Mouse (Mus musculus): Measurements from ENCODE around the gene Tpcn2. TPM values are rescaled to one million over a fixed set of nuclear protein-coding genes. Genes with fewer than 3 reads are reported as not detected.

The Tpcn2 gene
- polyA plus RNA-seq, 1 experiment from 2014 or later = 3.9 TPM

- no peaks in the 10 kb centered on the region for H3K9me3 ChIP-seq
- H3K4me2 ChIP-seq = no peak overlapping the region
- H3K27me3 ChIP-seq = no peaks in the 10 kb centered on the region; the same call in 1 of the 2 replicates
- no peak overlapping the region for H3K27ac ChIP-seq (replicated peaks)
- WGBS = 45% methylated on average over 8 of the region's 8 CpGs
- ATAC-seq (ENCODE audit: low read depth) = no peak
- H3K9ac ChIP-seq = no peak overlapping the region
- H3K4me1 ChIP-seq (replicated peaks) = peaks cover 11% of the 10 kb centered on the region
- no peaks in the 10 kb centered on the region for H3K36me3 ChIP-seq
- no peak overlapping the region for H3K4me3 ChIP-seq
These were observed 94.5 kb downstream of the Tpcn2 start for GRCm38 (mm10) chr7:145189342-145189741.

GRCm38 (mm10) chr7:145187802-145188201 is 96.0 kb downstream of the Tpcn2 start:
- H3K9me3 ChIP-seq = no peaks in the 10 kb centered on the region
- no peak overlapping the region for H3K4me3 ChIP-seq
- ATAC-seq (ENCODE audit: low read depth) = no peak
- no peak overlapping the region for H3K4me2 ChIP-seq
- H3K4me1 ChIP-seq (replicated peaks) = peaks cover 6% of the 10 kb centered on the region; the same call in 1 of the 2 replicates
- WGBS = 70% methylated on average over 3 of the region's 3 CpGs
- no peaks in the 10 kb centered on the region for H3K36me3 ChIP-seq
- no peaks in the 10 kb centered on the region; the same call in 1 of the 2 replicates for H3K27me3 ChIP-seq
- H3K9ac ChIP-seq = no peak overlapping the region
- no peak overlapping the region for H3K27ac ChIP-seq (replicated peaks)

DNA sequence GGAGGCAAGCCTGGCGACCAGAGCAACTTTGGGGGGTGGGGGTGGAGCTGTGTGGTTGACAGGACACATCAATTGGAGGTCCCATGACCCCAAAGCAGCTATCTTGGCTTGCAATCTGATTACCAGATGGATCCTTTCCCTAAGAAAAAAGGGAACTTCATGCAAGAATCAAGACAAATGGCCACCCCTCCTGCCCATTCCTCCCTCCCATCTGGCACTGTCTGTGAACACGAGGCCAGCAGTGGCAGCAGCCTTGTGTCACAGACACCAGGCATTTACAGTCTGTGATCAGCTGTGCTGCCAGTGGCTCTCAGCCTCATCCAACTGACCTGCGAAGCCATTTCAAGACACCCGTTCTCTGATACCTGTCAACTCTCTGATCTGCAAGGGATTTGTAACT is 101.4 kb downstream of the Tpcn2 start:
- H3K4me1 ChIP-seq (replicated peaks) = peaks cover 14% of the 10 kb centered on the region
- no peak overlapping the region for H3K9ac ChIP-seq
- 0 out of 2 replicates have a peak, but pooled peaks cover 6% of the 10 kb centered on the region for H3K27me3 ChIP-seq
- H3K36me3 ChIP-seq = no peaks in the 10 kb centered on the region
- no peak overlapping the region for H3K4me3 ChIP-seq
- no peak overlapping the region for H3K27ac ChIP-seq (replicated peaks)
- WGBS = 58% methylated on average over 4 of the region's 4 CpGs
- H3K4me2 ChIP-seq = no peak overlapping the region
- ATAC-seq (ENCODE audit: low read depth) = no peak
- H3K9me3 ChIP-seq = no peaks in the 10 kb centered on the region

- H3K9ac ChIP-seq = no peak overlapping the region
- no peak overlapping the region for H3K4me2 ChIP-seq
- no peak overlapping the region for H3K4me3 ChIP-seq
- H3K36me3 ChIP-seq = no peaks in the 10 kb centered on the region
- peaks cover 22% of the 10 kb centered on the region for H3K4me1 ChIP-seq (replicated peaks)
- no peaks in the 10 kb centered on the region for H3K9me3 ChIP-seq
- WGBS = 36% methylated on average over 11 of the region's 11 CpGs
- H3K27me3 ChIP-seq = 0 out of 2 replicates have a peak, but pooled peaks cover 6% of the 10 kb centered on the region
- no peak for ATAC-seq (ENCODE audit: low read depth)
- no peak overlapping the region; the same call in 1 of the 2 replicates for H3K27ac ChIP-seq (replicated peaks)
These were observed 102.3 kb downstream of the Tpcn2 start for GRCm38 (mm10) chr7:145181376-145182034.

- 44% methylated on average over 5 of the region's 5 CpGs for WGBS
- no peak overlapping the region for H3K4me3 ChIP-seq
- no peak overlapping the region for H3K9ac ChIP-seq
- no peaks in the 10 kb centered on the region for H3K9me3 ChIP-seq
- no peak overlapping the region for H3K27ac ChIP-seq (replicated peaks)
- no peak for ATAC-seq (ENCODE audit: low read depth)
- peaks cover 26% of the 10 kb centered on the region for H3K4me1 ChIP-seq (replicated peaks)
- H3K4me2 ChIP-seq = no peak overlapping the region
- no peaks in the 10 kb centered on the region for H3K36me3 ChIP-seq
- 0 out of 2 replicates have a peak, but pooled peaks cover 6% of the 10 kb centered on the region for H3K27me3 ChIP-seq
These were observed 104.1 kb downstream of the Tpcn2 start for GRCm38 (mm10) chr7:145179691-145180091.

DNA sequence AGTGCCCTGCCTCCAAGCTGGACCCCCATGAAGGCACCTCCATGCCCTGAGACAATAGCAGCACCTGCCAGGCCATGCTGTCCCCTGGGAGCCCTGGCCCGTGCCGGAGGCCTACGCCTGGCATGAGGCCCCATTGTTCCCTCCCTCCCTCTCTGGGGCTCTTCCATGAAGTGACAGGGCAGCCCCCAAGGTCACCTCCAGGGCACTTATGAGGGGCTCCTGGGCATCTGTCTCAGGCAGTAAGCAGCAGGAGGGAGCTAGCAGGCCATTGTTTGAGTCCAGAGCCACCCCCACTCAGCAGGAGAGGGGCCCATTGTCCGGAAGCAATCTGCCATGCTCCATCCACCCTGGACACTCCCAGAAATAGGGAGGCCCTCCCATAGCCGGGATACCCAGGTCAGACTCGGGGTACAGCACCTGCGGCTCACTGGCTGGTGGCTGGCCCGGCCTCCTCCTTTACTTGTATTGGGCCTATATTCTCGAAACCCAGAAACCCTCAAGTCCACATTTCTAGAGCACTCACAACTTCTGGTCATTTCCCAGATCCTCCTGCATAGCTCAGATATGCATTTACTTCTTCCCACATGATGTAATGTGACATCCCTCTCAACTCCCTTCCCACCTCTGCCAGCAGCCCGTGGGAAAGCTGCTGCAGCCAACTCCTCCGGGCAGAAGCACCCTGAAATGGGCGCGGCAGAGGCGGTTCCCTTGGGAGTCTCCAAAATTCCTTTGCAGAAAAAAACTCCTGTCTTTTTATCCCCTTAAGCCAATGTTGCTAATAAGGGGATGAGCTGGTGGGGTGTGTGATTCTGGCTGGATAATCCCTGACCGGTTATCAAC is 106.8 kb downstream of the Tpcn2 start:
- 21% methylated on average over 15 of the region's 15 CpGs for WGBS
- Histone ChIP-seq H3K4me1 (replicated peaks) (peaks cover 32% of the 10 kb centered on the region), H3K27ac (replicated peaks) (no peak overlapping the region), H3K27me3 (peaks cover 18% of the 10 kb centered on the region; the same call in 1 of the 2 replicates), H3K4me3 (no peak overlapping the region), H3K4me2 (no peak overlapping the region), H3K9ac (peak overlapping the region; percentile 34; the same call in 1 of the 2 replicates), H3K9me3 (no peaks in the 10 kb centered on the region), H3K36me3 (no peaks in the 10 kb centered on the region)
- no peak for ATAC-seq (ENCODE audit: low read depth)

- ATAC-seq (ENCODE audit: low read depth) = peak; percentile 38; the same call in 1 of the 2 replicates
- 23% methylated on average over 15 of the region's 15 CpGs for WGBS
- Histone ChIP-seq H3K27ac (replicated peaks) (peak overlapping the region; percentile 33; the same call in 1 of the 2 replicates), H3K27me3 (peaks cover 12% of the 10 kb centered on the region; the same call in 1 of the 2 replicates), H3K4me1 (replicated peaks) (peaks cover 34% of the 10 kb centered on the region), H3K36me3 (no peaks in the 10 kb centered on the region), H3K9me3 (no peaks in the 10 kb centered on the region), H3K4me3 (no peak overlapping the region), H3K4me2 (peak overlapping the region; percentile 44), H3K9ac (no peak overlapping the region)
These were observed 110.2 kb downstream of the Tpcn2 start for GRCm38 (mm10) chr7:145173563-145173962.

DNA sequence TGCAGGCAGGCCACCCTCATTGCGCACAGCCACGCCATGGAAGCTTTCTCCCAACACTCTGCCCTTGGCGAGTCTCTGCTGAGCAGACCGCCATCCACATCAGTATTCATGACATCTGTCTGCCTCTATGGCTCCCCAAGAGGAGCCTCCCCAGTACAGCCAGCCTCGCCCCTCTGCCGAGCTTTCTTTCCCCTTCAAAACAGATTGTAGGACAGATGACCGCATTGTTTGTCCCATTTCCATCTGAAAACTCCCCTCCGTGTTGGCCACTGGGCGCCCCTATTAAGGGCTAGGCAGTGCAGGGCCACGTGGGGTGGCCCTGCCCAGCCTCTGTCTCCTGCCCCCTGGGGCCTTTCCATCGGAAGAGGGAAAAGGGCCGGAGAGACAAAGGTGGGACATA is 110.7 kb downstream of the Tpcn2 start:
- Histone ChIP-seq H3K9me3 (no peaks in the 10 kb centered on the region), H3K36me3 (no peaks in the 10 kb centered on the region), H3K27ac (replicated peaks) (0 out of 2 replicates have a peak overlapping the region, but pooled peaks have one; percentile 33), H3K27me3 (peaks cover 13% of the 10 kb centered on the region; the same call in 1 of the 2 replicates), H3K4me2 (peak overlapping the region; percentile 44), H3K4me1 (replicated peaks) (peaks cover 36% of the 10 kb centered on the region), H3K9ac (no peak overlapping the region; the same call in 1 of the 2 replicates), H3K4me3 (no peak overlapping the region)
- WGBS = 2% methylated on average over 12 of the region's 12 CpGs
- peak; percentile 85 for ATAC-seq (ENCODE audit: low read depth)

GRCm38 (mm10) chr7:145169703-145170102 is 114.1 kb downstream of the Tpcn2 start:
- no peak overlapping the region for H3K27ac ChIP-seq (replicated peaks)
- peaks cover 27% of the 10 kb centered on the region for H3K4me1 ChIP-seq (replicated peaks)
- H3K4me2 ChIP-seq = no peak overlapping the region
- no peaks in the 10 kb centered on the region for H3K9me3 ChIP-seq
- H3K9ac ChIP-seq = 0 out of 2 replicates have a peak overlapping the region, but pooled peaks have one; percentile 17
- no peak overlapping the region for H3K4me3 ChIP-seq
- no peaks in the 10 kb centered on the region for H3K36me3 ChIP-seq
- H3K27me3 ChIP-seq = peaks cover 32% of the 10 kb centered on the region; the same call in 1 of the 2 replicates
- 75% methylated on average over 3 of the region's 3 CpGs for WGBS
- ATAC-seq (ENCODE audit: low read depth) = no peak

- Histone ChIP-seq H3K27ac (replicated peaks) (peak overlapping the region; percentile 71), H3K4me2 (no peak overlapping the region), H3K4me1 (replicated peaks) (peaks cover 33% of the 10 kb centered on the region), H3K9ac (no peak overlapping the region; the same call in 1 of the 2 replicates), H3K9me3 (no peaks in the 10 kb centered on the region), H3K27me3 (peaks cover 36% of the 10 kb centered on the region), H3K36me3 (no peaks in the 10 kb centered on the region), H3K4me3 (no peak overlapping the region)
- ATAC-seq (ENCODE audit: low read depth) = peak; percentile 93
- WGBS = 7% methylated on average over 13 of the region's 13 CpGs
These were observed 124.2 kb downstream of the Tpcn2 start for GRCm38 (mm10) chr7:145159283-145160240.

DNA sequence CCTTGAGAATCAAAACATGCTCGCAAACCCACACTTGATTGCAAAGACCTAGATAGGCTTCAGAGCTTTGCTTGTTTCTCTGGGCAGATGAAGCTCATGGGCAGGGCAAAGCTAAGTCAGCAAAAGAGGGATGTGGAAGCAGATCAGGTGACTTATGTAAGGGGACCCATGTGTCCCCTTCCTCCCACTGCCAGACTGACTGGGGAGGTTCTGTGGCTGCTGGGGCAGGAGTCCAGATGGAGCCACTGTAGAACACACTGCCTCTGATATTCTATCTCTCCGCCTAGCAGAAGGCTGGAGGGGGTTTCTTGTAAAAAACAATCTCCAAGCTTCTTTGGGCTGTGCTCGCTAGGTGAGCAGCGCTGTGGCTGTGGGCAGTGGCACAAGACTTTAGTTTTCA is 128.1 kb downstream of the Tpcn2 start:
- Histone ChIP-seq H3K4me3 (no peak overlapping the region), H3K4me2 (no peak overlapping the region), H3K9ac (no peak overlapping the region), H3K9me3 (no peaks in the 10 kb centered on the region), H3K27me3 (peaks cover 31% of the 10 kb centered on the region), H3K36me3 (no peaks in the 10 kb centered on the region), H3K27ac (replicated peaks) (no peak overlapping the region), H3K4me1 (replicated peaks) (peaks cover 25% of the 10 kb centered on the region)
- WGBS = 92% methylated on average over 4 of the region's 4 CpGs
- ATAC-seq (ENCODE audit: low read depth) = no peak

Measured in neural tube, embryonic 13.5 days (tissue).